Mouse (Mus musculus): ENCODE results near the gene Fmo1. TPM values are rescaled to one million over a fixed set of nuclear protein-coding genes. Genes with fewer than 3 reads are reported as not detected.

The Fmo1 gene
- polyA plus RNA-seq, 1 experiment from 2014 or later = 22.5 TPM

DNA sequence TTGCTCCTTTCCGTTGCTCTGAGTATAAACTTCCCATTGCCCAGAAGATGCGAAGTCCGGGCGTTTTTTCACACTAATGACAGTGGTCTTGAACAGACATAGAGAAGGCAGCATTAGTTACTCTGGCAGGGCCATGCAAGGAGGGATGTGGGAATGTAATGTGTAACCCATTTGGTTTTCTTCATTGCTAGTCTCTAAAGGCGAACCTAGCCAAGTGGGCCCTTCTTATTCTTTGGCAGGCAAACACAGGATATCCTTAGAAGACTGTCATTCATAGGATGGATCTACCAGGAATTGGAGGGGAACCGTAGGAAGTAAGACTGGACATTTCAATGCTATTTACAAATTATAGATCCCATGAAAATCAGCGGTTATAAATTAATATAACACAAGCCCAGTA is 21.2 kb upstream of the Fmo1 start:
- Histone ChIP-seq H3K9me3 (ENCODE audit: control insufficient read depth, low read length) (no peaks in the 10 kb centered on the region; the same call in 1 of the 2 replicates), H3K36me3 (ENCODE audit: control insufficient read depth, insufficient read depth) (no peaks in the 10 kb centered on the region), H3K4me3 (replicated peaks; ENCODE audit: low read length) (no peak overlapping the region), H3K27me3 (replicated peaks; ENCODE audit: control insufficient read depth, insufficient read depth, low read length) (no peaks in the 10 kb centered on the region), H3K9ac (replicated peaks; ENCODE audit: low read depth, low read length) (no peak overlapping the region), H3K27ac (ENCODE audit: low read length) (no peak overlapping the region), H3K4me2 (ENCODE audit: low read length) (no peak overlapping the region), H3K4me1 (replicated peaks; ENCODE audit: control insufficient read depth, insufficient read depth, low read length) (no peaks in the 10 kb centered on the region)
- no peak for ATAC-seq
- WGBS = 94% methylated on average over 7 of the region's 7 CpGs

GRCm38 (mm10) chr1:162886138-162886816 is 19.9 kb upstream of the Fmo1 start:
- 85% methylated on average over 11 of the region's 11 CpGs for WGBS
- Histone ChIP-seq H3K36me3 (ENCODE audit: control insufficient read depth, insufficient read depth) (no peaks in the 10 kb centered on the region), H3K9me3 (ENCODE audit: control insufficient read depth, low read length) (no peaks in the 10 kb centered on the region; the same call in 1 of the 2 replicates), H3K9ac (replicated peaks; ENCODE audit: low read depth, low read length) (no peak overlapping the region), H3K27me3 (replicated peaks; ENCODE audit: control insufficient read depth, insufficient read depth, low read length) (no peaks in the 10 kb centered on the region), H3K27ac (ENCODE audit: low read length) (no peak overlapping the region), H3K4me1 (replicated peaks; ENCODE audit: control insufficient read depth, insufficient read depth, low read length) (no peaks in the 10 kb centered on the region), H3K4me3 (replicated peaks; ENCODE audit: low read length) (no peak overlapping the region), H3K4me2 (ENCODE audit: low read length) (no peak overlapping the region)
- no peak for ATAC-seq

DNA sequence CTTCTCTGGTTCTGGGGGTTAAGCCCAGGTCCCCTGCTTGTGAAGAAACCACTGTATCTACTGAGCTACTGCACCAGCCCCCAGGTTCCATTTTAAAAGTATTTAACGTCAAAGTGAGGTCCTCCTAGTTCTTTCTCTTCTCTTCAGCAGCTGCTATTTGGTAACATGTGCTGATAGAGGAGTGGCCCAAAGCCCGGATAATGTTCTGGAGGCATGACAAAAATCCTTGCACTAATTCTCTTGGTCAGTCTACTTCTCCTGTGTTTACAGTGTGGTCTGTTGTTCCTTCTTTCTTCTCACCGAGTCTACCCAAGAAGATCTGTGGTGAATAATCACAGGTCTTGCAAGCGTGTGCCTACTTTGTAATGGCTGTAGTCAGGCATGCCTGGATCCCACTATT is 16.3 kb upstream of the Fmo1 start:
- Histone ChIP-seq H3K4me3 (replicated peaks; ENCODE audit: low read length) (no peak overlapping the region), H3K4me1 (replicated peaks; ENCODE audit: control insufficient read depth, insufficient read depth, low read length) (no peaks in the 10 kb centered on the region), H3K36me3 (ENCODE audit: control insufficient read depth, insufficient read depth) (no peaks in the 10 kb centered on the region), H3K27me3 (replicated peaks; ENCODE audit: control insufficient read depth, insufficient read depth, low read length) (no peaks in the 10 kb centered on the region), H3K27ac (ENCODE audit: low read length) (no peak overlapping the region), H3K9ac (replicated peaks; ENCODE audit: low read depth, low read length) (no peak overlapping the region), H3K4me2 (ENCODE audit: low read length) (no peak overlapping the region), H3K9me3 (ENCODE audit: control insufficient read depth, low read length) (no peaks in the 10 kb centered on the region)
- 81% methylated on average over 4 of the region's 4 CpGs for WGBS
- ATAC-seq = no peak

- no peak for ATAC-seq
- no peaks in the 10 kb centered on the region for H3K4me1 ChIP-seq (replicated peaks; ENCODE audit: control insufficient read depth, insufficient read depth, low read length)
- 64% methylated on average over 11 of the region's 11 CpGs for WGBS
- H3K27ac ChIP-seq (ENCODE audit: low read length) = no peak overlapping the region
- H3K27me3 ChIP-seq (replicated peaks; ENCODE audit: control insufficient read depth, insufficient read depth, low read length) = no peaks in the 10 kb centered on the region
- H3K4me3 ChIP-seq (replicated peaks; ENCODE audit: low read length) = no peak overlapping the region
- no peak overlapping the region for H3K9ac ChIP-seq (replicated peaks; ENCODE audit: low read depth, low read length)
- H3K4me2 ChIP-seq (ENCODE audit: low read length) = no peak overlapping the region
- no peaks in the 10 kb centered on the region for H3K9me3 ChIP-seq (ENCODE audit: control insufficient read depth, low read length)
- no peaks in the 10 kb centered on the region for H3K36me3 ChIP-seq (ENCODE audit: control insufficient read depth, insufficient read depth)
These were observed 13.4 kb upstream of the Fmo1 start for GRCm38 (mm10) chr1:162879595-162880369.

DNA sequence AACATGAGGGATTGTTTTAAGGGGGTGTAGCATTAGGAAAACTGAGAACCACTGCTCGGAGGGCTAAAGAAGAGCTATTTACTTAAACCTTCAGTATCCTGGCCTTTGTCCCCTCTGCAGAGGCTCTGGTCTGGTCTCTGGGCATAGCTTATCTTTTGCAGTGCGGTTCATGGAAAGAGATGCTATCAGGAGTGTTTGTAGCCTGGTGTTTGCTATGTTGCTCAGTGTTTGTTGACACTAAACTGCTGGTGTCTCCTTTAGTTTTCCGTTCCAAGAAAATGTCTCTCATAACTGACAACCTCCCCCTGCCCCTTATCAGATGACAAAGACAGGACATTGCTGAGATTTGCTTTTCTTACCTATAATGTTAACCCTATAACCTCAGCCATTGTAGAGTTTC is 8.7 kb upstream of the Fmo1 start:
- Histone ChIP-seq H3K9me3 (ENCODE audit: control insufficient read depth, low read length) (no peaks in the 10 kb centered on the region), H3K4me1 (replicated peaks; ENCODE audit: control insufficient read depth, insufficient read depth, low read length) (no peaks in the 10 kb centered on the region), H3K27ac (ENCODE audit: low read length) (no peak overlapping the region), H3K9ac (replicated peaks; ENCODE audit: low read depth, low read length) (no peak overlapping the region), H3K4me2 (ENCODE audit: low read length) (no peak overlapping the region), H3K27me3 (replicated peaks; ENCODE audit: control insufficient read depth, insufficient read depth, low read length) (no peaks in the 10 kb centered on the region), H3K4me3 (replicated peaks; ENCODE audit: low read length) (no peak overlapping the region), H3K36me3 (ENCODE audit: control insufficient read depth, insufficient read depth) (no peaks in the 10 kb centered on the region)
- 89% methylated on average over 3 of the region's 3 CpGs for WGBS
- no peak for ATAC-seq

DNA sequence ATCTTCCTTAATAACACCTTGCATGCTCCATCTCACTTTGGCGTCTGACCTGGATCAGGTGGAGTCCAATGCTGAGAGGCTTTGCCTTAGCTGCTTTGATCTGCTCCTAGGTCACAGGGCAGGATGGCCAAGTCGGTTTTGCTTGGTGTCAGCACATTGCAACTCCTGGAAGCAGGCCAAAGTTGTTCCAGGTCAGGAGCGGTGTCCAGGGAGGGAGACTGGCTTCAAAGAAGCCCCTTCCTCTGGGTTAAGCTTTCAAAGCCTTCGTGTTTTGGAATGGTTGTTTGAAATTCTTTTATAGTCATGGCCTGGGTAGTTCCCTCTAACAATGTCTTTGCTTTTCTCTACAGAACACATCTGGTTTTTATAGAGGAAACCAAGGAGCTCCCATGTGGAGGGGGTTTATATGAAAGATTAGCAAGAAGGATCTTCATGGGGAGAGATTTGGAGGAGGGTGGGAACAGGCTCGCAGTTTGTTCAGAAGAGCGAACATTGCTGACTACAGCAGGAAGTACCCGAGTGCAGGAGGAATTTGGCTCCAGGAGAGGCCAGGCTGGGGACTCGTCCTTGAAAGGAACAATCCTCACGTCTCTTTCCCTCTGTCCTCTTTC is 5.4 kb upstream of the Fmo1 start:
- no peaks in the 10 kb centered on the region for H3K27me3 ChIP-seq (replicated peaks; ENCODE audit: control insufficient read depth, insufficient read depth, low read length)
- H3K27ac ChIP-seq (ENCODE audit: low read length) = no peak overlapping the region
- no peak overlapping the region for H3K4me3 ChIP-seq (replicated peaks; ENCODE audit: low read length)
- no peaks in the 10 kb centered on the region for H3K4me1 ChIP-seq (replicated peaks; ENCODE audit: control insufficient read depth, insufficient read depth, low read length)
- H3K9me3 ChIP-seq (ENCODE audit: control insufficient read depth, low read length) = no peaks in the 10 kb centered on the region
- no peaks in the 10 kb centered on the region for H3K36me3 ChIP-seq (ENCODE audit: control insufficient read depth, insufficient read depth)
- no peak overlapping the region for H3K9ac ChIP-seq (replicated peaks; ENCODE audit: low read depth, low read length)
- ATAC-seq = no peak
- 64% methylated on average over 9 of the region's 9 CpGs for WGBS
- no peak overlapping the region for H3K4me2 ChIP-seq (ENCODE audit: low read length)

GRCm38 (mm10) chr1:162870978-162871377 is 4.6 kb upstream of the Fmo1 start:
- ATAC-seq = no peak
- 81% methylated on average over 7 of the region's 7 CpGs for WGBS
- no peak overlapping the region for H3K9ac ChIP-seq (replicated peaks; ENCODE audit: low read depth, low read length)

DNA sequence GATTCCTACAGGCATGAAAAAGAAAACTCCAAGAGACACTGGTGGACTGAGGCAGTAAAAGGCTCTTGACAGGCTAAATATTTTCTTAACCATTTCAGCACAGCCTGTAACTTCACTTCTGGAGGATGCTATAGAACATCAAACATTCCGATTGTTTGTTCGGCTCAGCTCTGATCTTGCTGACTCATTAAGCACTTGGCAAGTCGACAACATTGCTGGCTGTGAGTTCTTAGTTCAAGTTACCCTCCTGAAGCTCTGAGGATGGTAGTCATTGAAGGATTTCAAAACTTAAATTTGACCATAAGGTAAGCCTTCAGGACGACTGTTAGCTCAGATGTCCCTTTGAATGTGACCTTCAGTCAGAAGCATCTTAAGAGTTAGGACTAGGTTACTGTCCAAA is 986 bp upstream of the Fmo1 start:
- no peak for ATAC-seq
- H3K9ac ChIP-seq (replicated peaks; ENCODE audit: low read depth, low read length) = no peak overlapping the region
- no peaks in the 10 kb centered on the region for H3K27me3 ChIP-seq (replicated peaks; ENCODE audit: control insufficient read depth, insufficient read depth, low read length)
- H3K4me3 ChIP-seq (replicated peaks; ENCODE audit: low read length) = no peak overlapping the region
- no peak overlapping the region for H3K27ac ChIP-seq (ENCODE audit: low read length)
- no peaks in the 10 kb centered on the region for H3K4me1 ChIP-seq (replicated peaks; ENCODE audit: control insufficient read depth, insufficient read depth, low read length)
- H3K4me2 ChIP-seq (ENCODE audit: low read length) = no peak overlapping the region
- no peaks in the 10 kb centered on the region for H3K36me3 ChIP-seq (ENCODE audit: control insufficient read depth, insufficient read depth)
- H3K9me3 ChIP-seq (ENCODE audit: control insufficient read depth, low read length) = no peaks in the 10 kb centered on the region
- 82% methylated on average over 4 of the region's 4 CpGs for WGBS

More at GRCm38 (mm10) chr1:162870978-162871377, 4.6 kb upstream of the Fmo1 start:
- Histone ChIP-seq H3K36me3 (ENCODE audit: control insufficient read depth, insufficient read depth) (no peaks in the 10 kb centered on the region), H3K27ac (ENCODE audit: low read length) (no peak overlapping the region), H3K27me3 (replicated peaks; ENCODE audit: control insufficient read depth, insufficient read depth, low read length) (no peaks in the 10 kb centered on the region), H3K9me3 (ENCODE audit: control insufficient read depth, low read length) (no peaks in the 10 kb centered on the region), H3K4me3 (replicated peaks; ENCODE audit: low read length) (no peak overlapping the region), H3K4me2 (ENCODE audit: low read length) (no peak overlapping the region), H3K4me1 (replicated peaks; ENCODE audit: control insufficient read depth, insufficient read depth, low read length) (no peaks in the 10 kb centered on the region)

DNA sequence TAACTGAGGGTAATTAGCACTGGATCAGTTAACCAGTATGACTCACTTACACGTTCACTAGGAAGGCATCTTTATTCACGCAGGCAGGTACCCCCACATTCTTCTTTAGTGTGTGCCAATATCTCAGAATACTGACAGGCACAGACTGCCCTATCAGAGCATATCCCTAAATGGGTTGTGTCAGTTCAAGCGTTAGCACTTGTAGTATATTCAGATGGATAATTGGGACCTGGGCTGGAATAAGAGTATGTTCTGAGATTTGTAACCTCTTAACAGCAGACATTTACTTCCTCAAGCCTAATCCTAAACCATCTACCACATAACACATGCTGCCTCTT is 948 bp downstream of the Fmo1 start:
- H3K27me3 ChIP-seq (replicated peaks; ENCODE audit: control insufficient read depth, insufficient read depth, low read length) = no peaks in the 10 kb centered on the region
- 51% methylated on average over 3 of the region's 3 CpGs for WGBS
- no peak for ATAC-seq

More for the DNA sequence above, 948 bp downstream of the Fmo1 start:
- no peak overlapping the region for H3K4me3 ChIP-seq (replicated peaks; ENCODE audit: low read length)
- H3K4me1 ChIP-seq (replicated peaks; ENCODE audit: control insufficient read depth, insufficient read depth, low read length) = no peaks in the 10 kb centered on the region
- H3K36me3 ChIP-seq (ENCODE audit: control insufficient read depth, insufficient read depth) = no peaks in the 10 kb centered on the region
- no peak overlapping the region for H3K4me2 ChIP-seq (ENCODE audit: low read length)
- no peak overlapping the region for H3K27ac ChIP-seq (ENCODE audit: low read length)
- H3K9me3 ChIP-seq (ENCODE audit: control insufficient read depth, low read length) = no peaks in the 10 kb centered on the region
- H3K9ac ChIP-seq (replicated peaks; ENCODE audit: low read depth, low read length) = no peak overlapping the region
